Mouse (Mus musculus) stomach, embryonic 16.5 days (tissue): ENCODE results near the gene Olfr1014. TPM values are rescaled to one million over a fixed set of nuclear protein-coding genes. Genes with fewer than 3 reads are reported as not detected.

ENCODE experiments used
- ATAC-seq: fragments of 200-750 bp; cut with Nextera tagmentation; 2 replicates; pipeline ENCODE4 v1.8.0; 2017; ENCODE audit warnings: moderate number of reproducible peaks, moderate TSS enrichment; ENCODE audit not compliant: insufficient read depth, low FRiP score
- H3K27ac ChIP-seq: fragments of 300-500 bp; sonication (generic); 2 replicates; pipeline ENCODE4 v1.5.1; 2014; ENCODE audit warnings: low read length
- H3K27me3 ChIP-seq: fragments of 300-500 bp; sonication (generic); 2 replicates; pipeline ENCODE4 v1.6.1; 2014; ENCODE audit warnings: low read length, control low read depth, mixed read lengths; ENCODE audit not compliant: control insufficient read depth, insufficient read depth
- H3K36me3 ChIP-seq: fragments of 300-500 bp; sonication (generic); 2 replicates; pipeline ENCODE4 v1.6.1; 2014; ENCODE audit warnings: low read length; ENCODE audit not compliant: control insufficient read depth, insufficient read depth
- H3K4me1 ChIP-seq: fragments of 300-500 bp; sonication (generic); 2 replicates; pipeline ENCODE4 v1.6.1; 2014; ENCODE audit warnings: low read length, control low read depth, mixed read lengths; ENCODE audit not compliant: control insufficient read depth, insufficient read depth
- H3K4me2 ChIP-seq: fragments of 300-500 bp; sonication (generic); 2 replicates; pipeline ENCODE4 v1.6.1; 2014; ENCODE audit warnings: low read depth, low read length, mixed read lengths
- H3K4me3 ChIP-seq: fragments of 300-500 bp; sonication (generic); replicated peaks from 2 replicates; pipeline ENCODE4 v1.5.1; 2014; ENCODE audit warnings: mild to moderate bottlenecking, low read length
- H3K9ac ChIP-seq: fragments of 300-500 bp; sonication (generic); 2 replicates; pipeline ENCODE4 v1.6.1; 2014; ENCODE audit warnings: low read length
- H3K9me3 ChIP-seq: fragments of 300-500 bp; sonication (generic); replicated peaks from 2 replicates; pipeline ENCODE4 v1.6.1; 2016; ENCODE audit warnings: low read length, control low read depth; ENCODE audit not compliant: control insufficient read depth
- WGBS: fragments of 180-500 bp; shearing (Covaris S2); extraction: QIAGEN DNeasy Blood & Tissue Kit; methylation state at CpG from one replicate; pipeline ENCODE4 v1.1.7; 2014; 5-methylcytosine and 5-hydroxymethylcytosine counted together
- polyA plus RNA-seq: library from polyadenylated mRNA; unstranded; fragments of >200 nt; fragmentation: Nextera tagmentation; extraction: Ambion mirVana; gene quantifications from 2 replicates; pipeline ENCODE4 v1.2.1, GENCODE M21; 2015

Gene Olfr1014
- polyA plus RNA-seq: not detected in 2 replicates

- ATAC-seq: no peak
- H3K36me3 ChIP-seq: no peaks in the 10 kb centered on the region
- no peak within 1 kb of the TSS for H3K27ac ChIP-seq
- no peaks in the 10 kb centered on the region for H3K27me3 ChIP-seq
- no peak within 1 kb of the TSS for H3K4me2 ChIP-seq
- no peak within 1 kb of the TSS for H3K9ac ChIP-seq
- no peaks in the 10 kb centered on the region for H3K9me3 ChIP-seq
- H3K4me3 ChIP-seq: no peak within 1 kb of the TSS
- H3K4me1 ChIP-seq: no peaks in the 10 kb centered on the region
These were observed at the start of gene Olfr1014 for GRCm38 (mm10) chr2:85772413-85772812. TSS of gene Olfr1014 (plus strand) at chr2:85772713.

- H3K9me3 ChIP-seq: no peaks in the 10 kb centered on the region
- no peaks in the 10 kb centered on the region for H3K36me3 ChIP-seq
- H3K9ac ChIP-seq: no peak overlapping the region
- H3K4me3 ChIP-seq: no peak overlapping the region
- no peak overlapping the region for H3K27ac ChIP-seq
- no peak for ATAC-seq
- WGBS: 11% methylated on average over 3 of the region's 3 CpGs
- H3K27me3 ChIP-seq: no peaks in the 10 kb centered on the region
- no peak overlapping the region for H3K4me2 ChIP-seq
- no peaks in the 10 kb centered on the region for H3K4me1 ChIP-seq
These were observed 46.7 kb upstream of the Olfr1014 start for GRCm38 (mm10) chr2:85725793-85726192.

GRCm38 (mm10) chr2:85753822-85754221, 18.7 kb upstream of the Olfr1014 start:
- Histone ChIP-seq H3K9me3 (no peaks in the 10 kb centered on the region), H3K4me2 (no peak overlapping the region), H3K27ac (no peak overlapping the region), H3K27me3 (no peaks in the 10 kb centered on the region), H3K4me1 (no peaks in the 10 kb centered on the region), H3K36me3 (no peaks in the 10 kb centered on the region), H3K9ac (no peak overlapping the region), H3K4me3 (no peak overlapping the region)
- 84% methylated on average over 4 of the region's 4 CpGs for WGBS
- ATAC-seq: no peak

GRCm38 (mm10) chr2:85762666-85763065, 9.8 kb upstream of the Olfr1014 start, which contains the start of gene Olfr1012:
TSS of gene Olfr1012 (minus strand) at chr2:85762766.
- WGBS: 55% methylated on average over 1 of the region's 1 CpGs
- H3K4me3 ChIP-seq: no peak within 1 kb of the TSS

GRCm38 (mm10) chr2:85766798-85767197, 5.7 kb upstream of the Olfr1014 start, which contains the start of gene Olfr1013:
TSS of gene Olfr1013 (plus strand) at chr2:85767098.
- H3K27ac ChIP-seq: no peak within 1 kb of the TSS
- no peak within 1 kb of the TSS for H3K9ac ChIP-seq
- no peak within 1 kb of the TSS for H3K4me2 ChIP-seq
- H3K4me3 ChIP-seq: no peak within 1 kb of the TSS
- ATAC-seq: no peak
- H3K9me3 ChIP-seq: no peaks in the 10 kb centered on the region
- H3K36me3 ChIP-seq: no peaks in the 10 kb centered on the region
- H3K4me1 ChIP-seq: no peaks in the 10 kb centered on the region
- H3K27me3 ChIP-seq: no peaks in the 10 kb centered on the region

More at GRCm38 (mm10) chr2:85762666-85763065, 9.8 kb upstream of the Olfr1014 start, which contains the start of gene Olfr1012:
- Histone ChIP-seq H3K4me1 (no peaks in the 10 kb centered on the region), H3K9ac (no peak within 1 kb of the TSS), H3K27ac (no peak within 1 kb of the TSS), H3K4me2 (no peak within 1 kb of the TSS), H3K9me3 (no peaks in the 10 kb centered on the region), H3K27me3 (no peaks in the 10 kb centered on the region), H3K36me3 (no peaks in the 10 kb centered on the region)
- no peak for ATAC-seq

- H3K27ac ChIP-seq: no peak within 1 kb of the TSS
- no peak within 1 kb of the TSS for H3K4me3 ChIP-seq
- ATAC-seq: no peak
- no peaks in the 10 kb centered on the region for H3K4me1 ChIP-seq
- no peaks in the 10 kb centered on the region for H3K36me3 ChIP-seq
- H3K27me3 ChIP-seq: no peaks in the 10 kb centered on the region
- no peak within 1 kb of the TSS for H3K4me2 ChIP-seq
- H3K9me3 ChIP-seq: no peaks in the 10 kb centered on the region
- H3K9ac ChIP-seq: no peak within 1 kb of the TSS
These were observed 9.2 kb downstream of the Olfr1014 start, which contains the start of gene Olfr1015 for GRCm38 (mm10) chr2:85781717-85782116. TSS of gene Olfr1015 (plus strand) at chr2:85782017.

GRCm38 (mm10) chr2:85792331-85792730, 19.8 kb downstream of the Olfr1014 start:
- no peak for ATAC-seq
- no peak overlapping the region for H3K4me2 ChIP-seq
- no peaks in the 10 kb centered on the region for H3K36me3 ChIP-seq
- H3K9me3 ChIP-seq: no peaks in the 10 kb centered on the region
- no peak overlapping the region for H3K4me3 ChIP-seq
- no peak overlapping the region for H3K27ac ChIP-seq
- H3K27me3 ChIP-seq: no peaks in the 10 kb centered on the region
- H3K4me1 ChIP-seq: no peaks in the 10 kb centered on the region
- H3K9ac ChIP-seq: no peak overlapping the region
- 46% methylated on average over 2 of the region's 2 CpGs for WGBS

GRCm38 (mm10) chr2:85802444-85802843, 29.9 kb downstream of the Olfr1014 start, which contains the start of gene Olfr1016:
TSS of gene Olfr1016 (minus strand) at chr2:85802544.
- 88% methylated on average over 2 of the region's 2 CpGs for WGBS
- no peak within 1 kb of the TSS for H3K9ac ChIP-seq

GRCm38 (mm10) chr2:85804501-85804900, 32.0 kb downstream of the Olfr1014 start:
- 74% methylated on average over 4 of the region's 4 CpGs for WGBS
- ATAC-seq: no peak
- Histone ChIP-seq H3K9me3 (no peaks in the 10 kb centered on the region), H3K4me3 (no peak overlapping the region), H3K9ac (no peak overlapping the region), H3K4me2 (no peak overlapping the region), H3K27ac (no peak overlapping the region), H3K36me3 (no peaks in the 10 kb centered on the region), H3K4me1 (no peaks in the 10 kb centered on the region), H3K27me3 (no peaks in the 10 kb centered on the region)

More at GRCm38 (mm10) chr2:85802444-85802843, 29.9 kb downstream of the Olfr1014 start, which contains the start of gene Olfr1016:
- no peaks in the 10 kb centered on the region for H3K36me3 ChIP-seq
- no peak within 1 kb of the TSS for H3K27ac ChIP-seq
- H3K4me3 ChIP-seq: no peak within 1 kb of the TSS
- no peaks in the 10 kb centered on the region for H3K27me3 ChIP-seq
- no peak for ATAC-seq
- no peaks in the 10 kb centered on the region for H3K9me3 ChIP-seq
- no peaks in the 10 kb centered on the region for H3K4me1 ChIP-seq
- H3K4me2 ChIP-seq: no peak within 1 kb of the TSS
